Mouse (Mus musculus): Measurements from ENCODE around the gene Higd2a. TPM values are rescaled to one million over a fixed set of nuclear protein-coding genes. Genes with fewer than 3 reads are reported as not detected.

Gene Higd2a
- total RNA-seq, 1 experiment, result 108 TPM

DNA sequence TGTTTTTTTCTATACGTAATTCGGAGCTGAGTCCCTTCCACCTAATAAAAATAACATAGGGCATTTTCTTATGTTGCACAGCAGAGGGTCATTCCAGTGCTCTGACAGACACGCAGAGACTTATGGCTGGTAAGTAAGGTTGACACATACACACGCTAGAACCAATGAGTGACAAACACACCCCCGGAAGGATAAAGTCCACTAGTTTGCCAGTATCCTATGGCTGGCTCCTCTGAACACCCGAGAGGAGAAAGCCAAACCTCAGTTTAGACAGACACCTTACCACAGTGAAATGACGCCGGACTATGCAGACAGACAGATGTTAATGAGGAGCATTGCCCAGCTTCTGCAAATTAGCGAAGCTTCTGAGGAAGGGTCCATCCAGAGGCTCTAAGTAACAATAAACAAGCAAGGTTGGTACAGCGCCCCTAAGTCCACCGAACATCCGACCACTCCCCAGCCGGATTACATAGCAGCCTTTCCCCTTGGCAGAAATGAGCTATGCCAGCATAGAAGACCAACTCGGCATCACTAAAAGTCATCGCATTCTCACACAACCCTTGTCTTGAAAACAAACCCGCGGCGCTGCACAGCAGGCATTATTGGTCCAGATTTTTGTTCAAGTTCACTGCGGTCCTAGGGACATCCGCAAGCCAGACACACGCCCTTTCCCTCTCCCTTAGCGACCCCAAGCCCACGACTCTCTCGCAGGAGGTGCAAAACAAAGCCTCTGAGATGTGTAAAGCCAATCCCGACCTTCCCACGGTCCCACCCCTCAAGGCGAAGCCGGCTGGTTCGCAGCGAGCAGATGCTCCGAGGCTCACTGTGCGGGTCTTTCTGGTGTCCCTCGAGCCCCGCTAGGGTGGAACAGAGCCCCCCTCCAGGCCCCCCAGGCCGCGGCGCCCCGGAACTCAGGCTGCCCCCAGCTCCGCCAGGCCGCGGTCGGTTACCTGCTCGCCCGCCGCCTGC, 25.5 kb upstream of the Higd2a start:
- in situ Hi-C loops (cut with MboI; ENCODE audit: low sequenced_read_pairs in 2 of 2, unreplicated experiment in 2 of 2), result no loop called here
- Histone ChIP-seq H3K9ac (ENCODE audit: insufficient read depth, low read depth, low read length, poor library complexity, severe bottlenecking) (peak overlapping the region; percentile 98), H3K4me3 (ENCODE audit: insufficient read depth in 1 of 2, low read depth in 1 of 2, low read length in 2 of 2, poor library complexity in 1 of 2, severe bottlenecking in 1 of 2) (peak overlapping the region; percentile 74 to 99), H3K9me3 (ENCODE audit: control insufficient read depth, insufficient read depth, low read depth, low read length) (no peaks in the 10 kb centered on the region), H3K27ac (ENCODE audit: insufficient read depth, low read depth, low read length, poor library complexity, severe bottlenecking) (peak overlapping the region; percentile 72), H3K4me1 (ENCODE audit: control insufficient read depth in 2 of 2, insufficient read depth in 2 of 2, low read length in 2 of 2, poor library complexity in 1 of 2) (peaks cover 10 to 15% of the 10 kb centered on the region in 2 experiments; a peak in 3 of 4 replicates), H3K36me3 (ENCODE audit: control insufficient read depth, insufficient read depth, low read length, poor library complexity, severe bottlenecking) (peaks cover 18% of the 10 kb centered on the region)
- DNase-seq (ENCODE audit: low read depth, low spot score), result no peak
- TF ChIP-seq HCFC1 (IDR thresholded peaks at IDR 0.05; ENCODE audit: borderline replicate concordance, insufficient read depth, low read length) (no peak), ZNF384 (IDR thresholded peaks at IDR 0.05; ENCODE audit: low read depth, low read length) (no peak), MAFK (IDR thresholded peaks at IDR 0.05; ENCODE audit: insufficient read depth, low read depth, low read length) (no peak), ZC3H11A (IDR thresholded peaks at IDR 0.05; ENCODE audit: borderline replicate concordance, low read depth, low read length) (no peak), CHD2 (IDR thresholded peaks at IDR 0.05; ENCODE audit: low read depth, low read length) (no peak)

DNA sequence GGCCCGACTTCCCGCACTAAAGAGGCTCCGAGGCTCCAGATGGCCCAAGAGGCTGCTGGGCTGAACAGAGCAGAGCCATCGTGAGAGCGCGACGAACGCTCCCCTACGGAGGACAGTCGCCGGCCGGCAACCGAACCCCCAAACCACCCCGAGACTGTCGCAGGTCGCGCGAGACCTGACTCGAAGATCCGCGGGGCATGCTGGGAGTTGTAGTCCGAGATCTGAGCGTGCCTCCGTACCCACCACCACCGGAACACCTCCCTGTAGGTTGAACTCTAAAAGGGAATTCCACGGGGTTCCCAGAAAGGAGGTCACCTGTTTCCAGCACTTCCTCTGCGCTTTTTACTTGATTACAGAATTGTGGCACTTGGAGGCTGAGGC, 24.8 kb upstream of the Higd2a start, which contains the start of gene 4833439L19Rik:
4833439L19Rik (minus strand) TSS at position 235 of the 381 bp plus-strand sequence.
- peaks cover 10 to 15% of the 10 kb centered on the region in 2 experiments; a peak in 3 of 4 replicates for H3K4me1 ChIP-seq (ENCODE audit: control insufficient read depth in 2 of 2, insufficient read depth in 2 of 2, low read length in 2 of 2, poor library complexity in 1 of 2)
- H3K27ac ChIP-seq (ENCODE audit: insufficient read depth, low read depth, low read length, poor library complexity, severe bottlenecking), result peak within 1 kb of the TSS; percentile 97

DNA sequence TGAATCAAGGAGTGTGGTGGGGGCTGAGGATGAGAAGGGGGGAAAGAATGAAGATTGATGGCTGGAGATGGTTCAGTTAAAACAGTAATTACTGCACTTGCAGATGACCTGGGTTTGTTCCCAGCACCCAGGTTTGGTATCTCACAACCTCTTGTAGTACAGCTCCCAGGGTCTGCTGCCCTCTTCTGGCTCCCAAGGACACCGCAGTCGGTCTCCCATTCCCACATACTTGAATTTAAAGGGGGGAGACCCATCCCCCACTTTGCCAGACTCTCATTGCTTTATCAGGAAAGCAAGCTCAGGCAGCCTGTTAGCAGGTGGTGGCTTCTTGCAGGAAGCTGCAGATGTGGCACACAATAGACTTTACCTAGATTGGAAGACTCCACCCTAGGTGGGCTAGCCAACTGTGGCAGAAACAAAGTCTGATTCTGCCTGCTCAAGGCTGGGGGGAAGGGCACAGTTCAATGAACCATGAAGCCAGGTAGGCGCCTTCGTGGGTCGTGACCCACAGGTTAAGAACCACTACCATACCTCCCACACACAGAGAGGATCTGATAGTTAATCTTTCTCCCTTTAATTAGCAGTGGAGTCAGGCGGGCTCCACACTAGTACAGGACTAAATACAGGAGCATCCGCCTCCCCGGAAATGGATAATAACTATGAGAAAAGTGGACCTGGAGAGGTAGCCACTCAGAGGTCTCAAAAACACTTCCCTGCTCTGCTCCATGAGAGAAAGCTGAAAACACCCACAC, 24.2 kb upstream of the Higd2a start:
- DNase-seq (ENCODE audit: low read depth, low spot score), result peak; percentile 73
- peak overlapping the region; percentile 74 to 99 for H3K4me3 ChIP-seq (ENCODE audit: insufficient read depth in 1 of 2, low read depth in 1 of 2, low read length in 2 of 2, poor library complexity in 1 of 2, severe bottlenecking in 1 of 2)
- in situ Hi-C loops (cut with MboI; ENCODE audit: low sequenced_read_pairs in 2 of 2, unreplicated experiment in 2 of 2), result no loop called here
- H3K4me1 ChIP-seq (ENCODE audit: control insufficient read depth in 2 of 2, insufficient read depth in 2 of 2, low read length in 2 of 2, poor library complexity in 1 of 2), result peaks cover 10 to 15% of the 10 kb centered on the region in 2 experiments; a peak in 3 of 4 replicates
- TF ChIP-seq ZNF384 (IDR thresholded peaks at IDR 0.05; ENCODE audit: low read depth, low read length) (no peak), HCFC1 (IDR thresholded peaks at IDR 0.05; ENCODE audit: borderline replicate concordance, insufficient read depth, low read length) (no peak), MAFK (IDR thresholded peaks at IDR 0.05; ENCODE audit: insufficient read depth, low read depth, low read length) (no peak), ZC3H11A (IDR thresholded peaks at IDR 0.05; ENCODE audit: borderline replicate concordance, low read depth, low read length) (0 out of 2 replicates have a peak, but pooled peaks have one; percentile 19), CHD2 (IDR thresholded peaks at IDR 0.05; ENCODE audit: low read depth, low read length) (peak; percentile 84)
- H3K36me3 ChIP-seq (ENCODE audit: control insufficient read depth, insufficient read depth, low read length, poor library complexity, severe bottlenecking), result peaks cover 10% of the 10 kb centered on the region
- peak overlapping the region; percentile 97 for H3K27ac ChIP-seq (ENCODE audit: insufficient read depth, low read depth, low read length, poor library complexity, severe bottlenecking)
- H3K9ac ChIP-seq (ENCODE audit: insufficient read depth, low read depth, low read length, poor library complexity, severe bottlenecking), result peak overlapping the region; percentile 98
- no peaks in the 10 kb centered on the region for H3K9me3 ChIP-seq (ENCODE audit: control insufficient read depth, insufficient read depth, low read depth, low read length)

More for the DNA sequence above, 24.8 kb upstream of the Higd2a start, which contains the start of gene 4833439L19Rik:
- in situ Hi-C loops (cut with MboI; ENCODE audit: low sequenced_read_pairs in 2 of 2, unreplicated experiment in 2 of 2), result no loop called here
- Histone ChIP-seq H3K9ac (ENCODE audit: insufficient read depth, low read depth, low read length, poor library complexity, severe bottlenecking) (peak within 1 kb of the TSS; percentile 98), H3K9me3 (ENCODE audit: control insufficient read depth, insufficient read depth, low read depth, low read length) (no peaks in the 10 kb centered on the region), H3K4me3 (ENCODE audit: insufficient read depth in 1 of 2, low read depth in 1 of 2, low read length in 2 of 2, poor library complexity in 1 of 2, severe bottlenecking in 1 of 2) (peak within 1 kb of the TSS; percentile 74 to 99), H3K36me3 (ENCODE audit: control insufficient read depth, insufficient read depth, low read length, poor library complexity, severe bottlenecking) (peaks cover 14% of the 10 kb centered on the region)
- TF ChIP-seq ZC3H11A (IDR thresholded peaks at IDR 0.05; ENCODE audit: borderline replicate concordance, low read depth, low read length) (no peak), CHD2 (IDR thresholded peaks at IDR 0.05; ENCODE audit: low read depth, low read length) (peak; percentile 99), HCFC1 (IDR thresholded peaks at IDR 0.05; ENCODE audit: borderline replicate concordance, insufficient read depth, low read length) (peak; percentile 95), MAFK (IDR thresholded peaks at IDR 0.05; ENCODE audit: insufficient read depth, low read depth, low read length) (no peak), ZNF384 (IDR thresholded peaks at IDR 0.05; ENCODE audit: low read depth, low read length) (no peak)
- peak; percentile 89 for DNase-seq (ENCODE audit: low read depth, low spot score)

DNA sequence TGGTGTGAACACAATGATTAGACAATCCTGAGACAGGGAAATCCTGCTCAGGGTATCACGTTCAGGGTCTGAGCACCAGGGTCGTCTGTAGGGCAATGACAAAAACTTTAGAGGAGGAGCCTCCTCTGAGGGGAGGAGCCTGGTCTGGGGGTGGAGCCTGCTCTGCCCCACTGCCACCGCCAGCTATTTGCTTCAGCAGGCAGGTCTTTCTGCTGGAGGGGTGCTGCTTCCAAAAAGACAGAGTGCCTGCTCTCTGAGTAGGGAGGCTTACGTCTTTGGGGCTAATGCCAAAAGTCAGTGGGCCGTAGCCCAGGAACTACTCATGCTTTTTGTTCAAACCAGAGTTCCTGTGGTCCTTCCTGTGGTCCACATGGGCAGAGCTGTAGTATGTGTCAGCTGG, 21.6 kb upstream of the Higd2a start:
- TF ChIP-seq MAFK (IDR thresholded peaks at IDR 0.05; ENCODE audit: insufficient read depth, low read depth, low read length) (no peak), CHD2 (IDR thresholded peaks at IDR 0.05; ENCODE audit: low read depth, low read length) (no peak), ZC3H11A (IDR thresholded peaks at IDR 0.05; ENCODE audit: borderline replicate concordance, low read depth, low read length) (no peak), HCFC1 (IDR thresholded peaks at IDR 0.05; ENCODE audit: borderline replicate concordance, insufficient read depth, low read length) (no peak), ZNF384 (IDR thresholded peaks at IDR 0.05; ENCODE audit: low read depth, low read length) (no peak)
- in situ Hi-C loops (cut with MboI; ENCODE audit: low sequenced_read_pairs in 2 of 2, unreplicated experiment in 2 of 2), result no loop called here

More for the DNA sequence above, 21.6 kb upstream of the Higd2a start:
- peaks cover 10 to 15% of the 10 kb centered on the region in 2 experiments; a peak in 3 of 4 replicates for H3K4me1 ChIP-seq (ENCODE audit: control insufficient read depth in 2 of 2, insufficient read depth in 2 of 2, low read length in 2 of 2, poor library complexity in 1 of 2)
- no peak overlapping the region for H3K9ac ChIP-seq (ENCODE audit: insufficient read depth, low read depth, low read length, poor library complexity, severe bottlenecking)
- no peak overlapping the region for H3K27ac ChIP-seq (ENCODE audit: insufficient read depth, low read depth, low read length, poor library complexity, severe bottlenecking)
- no peak overlapping the region for H3K4me3 ChIP-seq (ENCODE audit: insufficient read depth in 1 of 2, low read depth in 1 of 2, low read length in 2 of 2, poor library complexity in 1 of 2, severe bottlenecking in 1 of 2)
- H3K36me3 ChIP-seq (ENCODE audit: control insufficient read depth, insufficient read depth, low read length, poor library complexity, severe bottlenecking), result no peaks in the 10 kb centered on the region; the same call in 1 of the 2 replicates
- H3K9me3 ChIP-seq (ENCODE audit: control insufficient read depth, insufficient read depth, low read depth, low read length), result no peaks in the 10 kb centered on the region
- no peak for DNase-seq (ENCODE audit: low read depth, low spot score)
